Mouse (Mus musculus): ENCODE data around the gene Bloc1s1.

DNA sequence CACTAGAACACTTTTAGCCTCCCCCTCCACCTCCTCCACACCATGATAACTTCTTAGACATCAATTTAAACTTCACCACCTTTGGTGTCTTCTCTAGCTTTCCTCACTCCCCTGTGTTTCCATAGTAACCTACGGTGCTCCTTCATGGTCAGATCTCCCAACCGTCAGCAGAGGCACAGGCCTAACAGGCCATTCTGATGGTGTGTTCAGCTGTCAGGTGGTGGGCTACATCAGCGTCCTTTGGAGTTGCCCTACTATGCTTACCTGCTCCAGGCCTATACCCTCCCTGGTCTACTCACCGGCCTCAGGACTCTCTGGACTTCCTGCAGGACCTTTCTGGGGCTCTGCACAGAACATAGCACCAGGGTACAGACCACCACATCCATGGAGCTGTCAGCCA is 36.3 kb upstream of the Bloc1s1 start:
- TF ChIP-seq ZNF384 (IDR thresholded peaks at IDR 0.05; ENCODE audit: low read depth, low read length) (no peak), CHD2 (IDR thresholded peaks at IDR 0.05; ENCODE audit: low read depth, low read length) (no peak)

Measured in ES-E14 (cell line).